ENCODE assay signal across 8 mouse cellular contexts in genomic region chr5:44224916-44225600, GRCm38 (mm10). TPM values are rescaled to one million over a fixed set of nuclear protein-coding genes. Genes with fewer than 3 reads are reported as not detected.
DNase-seq lines count a peak whose midpoint lies in the region; ATAC-seq and TF ChIP-seq lines count a peak whose summit lies in the region.

No protein-coding gene starts in this region.

- H3K27ac ChIP-seq in gastrocnemius, adult 2 months: peak overlapping the region; percentile 90
- H3K27ac ChIP-seq in forebrain, embryonic 13.5 days: no peak overlapping the region
- H3K27ac ChIP-seq in liver, embryonic 16.5 days (ENCODE audit: low read length): peak overlapping the region; percentile 85

- H3K9ac ChIP-seq in forebrain, embryonic 13.5 days: peak overlapping the region; percentile 94
- peak overlapping the region; percentile 98 for H3K9ac ChIP-seq in liver, embryonic 16.5 days (ENCODE audit: low read depth, low read length)

- intact Hi-C loops in gastrocnemius, adult 2 months (cut with DNase I): no loop called here

- peaks cover 25% of the 10 kb centered on the region for H3K4me1 ChIP-seq in forebrain, embryonic 13.5 days
- peaks cover 40% of the 10 kb centered on the region for H3K4me1 ChIP-seq in liver, embryonic 16.5 days (ENCODE audit: control insufficient read depth, low read depth, low read length)

- no peaks in the 10 kb centered on the region for H3K27me3 ChIP-seq in forebrain, embryonic 13.5 days
- H3K27me3 ChIP-seq in liver, embryonic 16.5 days (ENCODE audit: control insufficient read depth, insufficient read depth, low read depth, low read length): no peaks in the 10 kb centered on the region

- no peaks in the 10 kb centered on the region for H3K9me3 ChIP-seq in forebrain, embryonic 13.5 days (replicated peaks)
- H3K9me3 ChIP-seq in liver, embryonic 16.5 days (replicated peaks; ENCODE audit: control insufficient read depth, low read length): no peaks in the 10 kb centered on the region

- DNase-seq in gastrocnemius, adult 2 months: no peak
- DNase-seq in gastrocnemius, postnatal 4 days (ENCODE audit: low spot score in 2 of 2): no peak
- DNase-seq in CD4-positive helper T cell, adult 2 months (ENCODE audit: low read depth, low spot score): peak; percentile 13
- DNase-seq in testis, postnatal 14 days (ENCODE audit: low spot score): no peak
- DNase-seq in right cerebral cortex, adult 18-20 months: no peak
- no peak for DNase-seq in urinary bladder, postnatal 10 days (ENCODE audit: low spot score)

- TF ChIP-seq CTCF in gastrocnemius, adult 2 months (IDR thresholded peaks at IDR 0.05): no peak

- no peaks in the 10 kb centered on the region for H3K36me3 ChIP-seq in forebrain, embryonic 13.5 days (ENCODE audit: poor library complexity, severe bottlenecking)
- no peaks in the 10 kb centered on the region for H3K36me3 ChIP-seq in liver, embryonic 16.5 days (ENCODE audit: control insufficient read depth, insufficient read depth)

- peak overlapping the region; percentile 88 for H3K4me3 ChIP-seq in gastrocnemius, adult 2 months
- peak overlapping the region; percentile 85 for H3K4me3 ChIP-seq in forebrain, embryonic 13.5 days
- peak overlapping the region; percentile 96 for H3K4me3 ChIP-seq in liver, embryonic 16.5 days (ENCODE audit: low read depth, low read length)

- WGBS in forebrain, embryonic 13.5 days: 42% methylated on average over 4 of the region's 4 CpGs
- WGBS in liver, embryonic 16.5 days (ENCODE audit: insufficient replicate concordance): 39% methylated on average over 4 of the region's 4 CpGs

- no peak for ATAC-seq in forebrain, embryonic 13.5 days
- no peak for ATAC-seq in liver, embryonic 16.5 days (ENCODE audit: low read depth)

- peak overlapping the region; percentile 81 for H3K4me2 ChIP-seq in forebrain, embryonic 13.5 days
- peak overlapping the region; percentile 78 for H3K4me2 ChIP-seq in liver, embryonic 16.5 days (ENCODE audit: low read depth, low read length)

RNA-seq across cellular contexts. Expression of gene Tapt1, which starts 1.4 kb away (rescaled TPM):
- total RNA-seq in gastrocnemius, adult 2 months (2021): 10 to 100 TPM; 41.2 to 43.0 TPM
- 10 to 100 TPM; 40.7 TPM for total RNA-seq in gastrocnemius, postnatal 4 days (2021)
- 23.8 and 25.7 TPM in 2 replicates for polyA plus RNA-seq in forebrain, embryonic 13.5 days (2015; fragmentation: Nextera tagmentation; extraction: Ambion mirVana)
- polyA plus RNA-seq in liver, embryonic 16.5 days (2015; fragmentation: Nextera tagmentation; extraction: Ambion mirVana): 30.8 and 32.3 TPM in 2 replicates
